Mouse (Mus musculus) limb, embryonic 12.5 days (tissue): ENCODE measurements around the gene Zbtb42. TPM values are rescaled to one million over a fixed set of nuclear protein-coding genes. Genes with fewer than 3 reads are reported as not detected.

ENCODE experiments used
- ATAC-seq: fragments of 200-750 bp; cut with Nextera tagmentation; 2 replicates; pipeline ENCODE4 v1.8.0; 2017; ENCODE audit warnings: low read depth, moderate TSS enrichment; ENCODE audit not compliant: insufficient number of reproducible peaks, insufficient read depth, low FRiP score, low TSS enrichment
- H3K27ac ChIP-seq: fragments of 300-500 bp; sonication (generic); 2 replicates; pipeline ENCODE4 v1.5.1; 2016; ENCODE audit warnings: mild to moderate bottlenecking, moderate library complexity
- H3K27me3 ChIP-seq: fragments of 300-500 bp; sonication (generic); 2 replicates; pipeline ENCODE4 v1.6.1; 2016; ENCODE audit warnings: mild to moderate bottlenecking, moderate library complexity
- H3K36me3 ChIP-seq: fragments of 300-500 bp; sonication (generic); 2 replicates; pipeline ENCODE4 v1.6.1; 2016; ENCODE audit warnings: mild to moderate bottlenecking, moderate library complexity
- H3K4me1 ChIP-seq: fragments of 300-500 bp; sonication (generic); replicated peaks from 2 replicates; pipeline ENCODE4 v1.6.1; 2016
- H3K4me2 ChIP-seq: fragments of 300-500 bp; sonication (generic); 2 replicates; pipeline ENCODE4 v1.6.1; 2016; ENCODE audit warnings: mild to moderate bottlenecking, moderate library complexity
- H3K4me3 ChIP-seq: fragments of 300-500 bp; sonication (generic); replicated peaks from 2 replicates; pipeline ENCODE4 v1.5.1; 2016; ENCODE audit warnings: mild to moderate bottlenecking
- H3K9ac ChIP-seq: fragments of 300-500 bp; sonication (generic); replicated peaks from 2 replicates; pipeline ENCODE4 v1.6.1; 2016; ENCODE audit warnings: mild to moderate bottlenecking, moderate library complexity
- H3K9me3 ChIP-seq: fragments of 300-500 bp; sonication (generic); 2 replicates; pipeline ENCODE4 v1.6.1; 2016; ENCODE audit warnings: mild to moderate bottlenecking, moderate library complexity
- WGBS: fragments of 180-500 bp; shearing (Covaris S2); methylation state at CpG from one replicate; pipeline ENCODE4 v1.1.7; 2016; 5-methylcytosine and 5-hydroxymethylcytosine counted together
- polyA plus RNA-seq: library from polyadenylated mRNA; unstranded; fragments of >200 nt; fragmentation: Nextera tagmentation; extraction: Ambion mirVana; gene quantifications from 2 replicates; pipeline ENCODE4 v1.2.1, GENCODE M21; 2016

Gene Zbtb42
- polyA plus RNA-seq, 1 experiment from 2014 or later, result 1.4 TPM

DNA sequence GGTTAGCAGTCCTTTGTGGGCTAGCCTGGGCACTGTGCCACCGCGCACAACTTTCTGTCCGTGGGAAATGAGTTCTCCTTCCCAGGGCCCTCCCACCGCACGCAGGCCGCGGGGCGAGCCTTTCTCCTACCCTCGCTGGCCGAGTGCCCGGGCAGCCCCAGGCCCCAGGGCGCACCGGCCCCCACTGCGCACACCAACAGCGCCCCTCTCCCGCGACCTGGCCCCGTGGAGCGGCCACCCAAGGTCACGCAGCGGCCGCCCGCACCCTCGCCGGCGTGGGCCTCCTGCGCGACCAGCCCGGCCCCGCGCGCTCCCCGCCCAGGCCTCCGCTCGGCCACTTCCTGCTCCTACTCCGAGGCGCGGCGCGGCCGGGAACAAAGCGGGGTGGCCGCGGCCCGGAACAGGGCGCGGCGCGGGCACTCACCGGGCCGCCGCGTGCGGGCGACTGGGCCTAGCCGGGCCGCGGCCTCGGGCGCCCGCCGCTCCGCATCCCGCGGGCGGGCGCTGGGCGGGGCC is 5.0 kb upstream of the Zbtb42 start:
- peak overlapping the region; percentile 98 for H3K9ac ChIP-seq
- H3K4me1 ChIP-seq, result peaks cover 46% of the 10 kb centered on the region
- H3K9me3 ChIP-seq, result no peaks in the 10 kb centered on the region
- no peak for ATAC-seq
- peaks cover 33% of the 10 kb centered on the region for H3K36me3 ChIP-seq
- peak overlapping the region; percentile 95 for H3K27ac ChIP-seq
- peaks cover 17% of the 10 kb centered on the region for H3K27me3 ChIP-seq
- peak overlapping the region; percentile 98 for H3K4me3 ChIP-seq
- peak overlapping the region; percentile 97 for H3K4me2 ChIP-seq
- under 1% methylated on average over 42 of the region's 68 CpGs for whole genome bisulfite sequencing

DNA sequence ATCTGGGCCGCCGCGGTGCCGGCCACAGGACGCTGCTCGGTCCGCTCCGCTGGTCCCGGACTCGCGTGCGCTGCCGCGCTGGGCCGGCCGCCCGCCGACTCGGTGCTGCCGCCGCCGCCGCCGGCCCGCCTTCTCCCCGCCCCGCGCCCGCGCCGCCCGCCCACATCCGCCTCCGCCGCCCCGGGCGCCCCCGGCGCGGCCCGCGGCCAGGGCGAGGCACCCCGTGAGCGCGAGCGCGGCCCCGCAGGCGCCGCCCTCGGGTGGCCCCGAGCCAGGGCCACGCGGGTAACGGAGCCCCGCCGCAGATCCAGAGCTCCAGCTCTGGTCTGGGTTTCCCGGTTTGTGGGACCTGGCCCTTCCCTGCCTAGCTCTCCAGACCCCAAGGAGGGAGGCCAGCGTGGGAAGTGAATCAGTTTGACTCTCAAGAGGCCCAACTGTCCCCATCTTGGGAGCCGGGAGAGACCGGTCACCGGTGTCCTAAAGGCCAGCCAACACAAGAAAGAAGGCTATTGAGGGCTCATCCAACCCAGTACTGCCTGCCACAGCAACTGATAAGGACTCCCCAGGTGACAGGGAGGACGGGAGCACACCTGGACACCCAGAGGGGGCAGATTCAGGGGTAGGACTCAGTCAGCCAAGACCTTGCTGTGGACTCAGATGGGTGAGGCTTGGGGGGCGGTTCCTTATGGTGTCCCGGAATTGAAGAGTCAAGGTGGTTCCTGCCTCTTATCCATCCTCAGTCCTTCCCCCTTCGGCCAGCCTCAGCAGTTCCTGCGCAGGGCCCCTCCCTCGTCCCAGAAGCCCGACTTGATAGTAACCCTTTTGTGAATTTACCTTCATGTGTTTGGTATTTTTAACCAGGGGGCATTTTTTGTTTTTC is 4.3 kb upstream of the Zbtb42 start, which contains the start of gene Akt1:
Akt1 (minus strand) TSS at position 753 of the 880 bp plus-strand sequence.
- Histone ChIP-seq H3K4me3 (peak within 1 kb of the TSS; percentile 98), H3K27me3 (peaks cover 24% of the 10 kb centered on the region), H3K4me2 (peak within 1 kb of the TSS; percentile 97), H3K9me3 (no peaks in the 10 kb centered on the region), H3K36me3 (peaks cover 26% of the 10 kb centered on the region), H3K27ac (peak within 1 kb of the TSS; percentile 95), H3K4me1 (peaks cover 49% of the 10 kb centered on the region), H3K9ac (peak within 1 kb of the TSS; percentile 98)
- under 1% methylated on average over 65 of the region's 70 CpGs for WGBS
- peak; percentile 8; the same call in 1 of the 2 replicates for ATAC-seq

DNA sequence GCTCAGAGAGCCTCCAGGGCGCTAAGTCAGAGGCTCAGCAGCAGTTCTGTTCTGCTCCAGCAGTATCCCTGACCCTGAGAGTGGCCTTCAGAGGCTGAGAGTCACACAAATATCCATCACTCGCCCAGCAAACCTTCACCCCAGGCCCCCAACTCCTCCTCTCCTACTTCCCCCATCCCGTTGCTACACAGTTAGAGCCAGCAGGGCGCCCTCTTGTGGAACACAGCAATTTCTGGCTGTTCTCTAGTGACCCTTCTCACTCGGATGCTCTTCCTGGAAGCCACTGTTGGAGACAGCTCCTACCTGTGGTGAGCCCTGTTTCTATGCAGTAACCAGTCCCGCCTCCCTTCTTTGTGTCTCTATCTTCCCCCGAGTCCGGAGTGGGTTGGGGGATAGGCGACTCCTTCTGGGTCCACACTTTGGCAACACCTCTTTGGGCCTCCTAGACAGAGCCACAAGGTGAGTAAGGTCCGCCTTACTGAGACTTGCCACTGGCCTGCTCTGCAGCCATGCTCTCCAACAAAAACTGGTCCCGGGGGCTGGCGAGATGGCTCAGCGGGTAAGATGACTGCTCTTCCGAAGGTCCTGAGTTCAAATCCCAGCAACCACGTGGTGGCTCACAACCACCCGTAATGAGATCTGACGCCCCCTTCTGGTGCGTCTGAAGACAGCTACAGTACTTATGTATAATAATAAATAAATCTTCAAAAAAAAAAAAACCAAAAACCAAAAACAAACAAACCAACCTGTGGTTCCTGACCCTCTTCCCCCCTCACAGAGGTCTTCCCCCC is 3.2 kb upstream of the Zbtb42 start:
- Histone ChIP-seq H3K9me3 (no peaks in the 10 kb centered on the region), H3K27me3 (peaks cover 35% of the 10 kb centered on the region), H3K27ac (peak overlapping the region; percentile 95), H3K4me2 (peak overlapping the region; percentile 97), H3K4me1 (peaks cover 56% of the 10 kb centered on the region), H3K36me3 (peaks cover 15% of the 10 kb centered on the region), H3K4me3 (peak overlapping the region; percentile 98), H3K9ac (peak overlapping the region; percentile 98)
- peak; percentile 15; the same call in 1 of the 2 replicates for ATAC-seq
- WGBS, result 14% methylated on average over 18 of the region's 18 CpGs

DNA sequence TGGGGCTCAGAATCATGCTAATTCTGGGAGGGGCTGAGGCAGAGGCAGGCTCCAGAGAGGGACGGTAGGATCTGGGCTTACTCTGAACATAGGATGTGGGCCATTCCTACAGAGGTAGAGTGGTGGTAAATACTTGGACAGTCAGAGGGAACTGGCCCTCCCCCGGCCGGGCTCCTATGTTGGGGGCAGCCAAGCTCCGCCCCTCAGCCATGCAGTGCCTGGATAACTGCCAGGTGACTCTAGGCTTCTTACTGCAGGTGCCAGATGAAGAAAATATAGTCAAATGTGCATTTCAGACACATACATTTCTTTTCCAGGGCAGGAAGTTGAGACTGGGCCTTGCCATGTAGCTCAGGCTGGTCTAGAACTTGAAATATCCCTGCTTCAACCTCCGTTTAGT is 1.6 kb upstream of the Zbtb42 start:
- peaks cover 40% of the 10 kb centered on the region for H3K4me1 ChIP-seq
- no peaks in the 10 kb centered on the region for H3K36me3 ChIP-seq
- no peak overlapping the region for H3K4me2 ChIP-seq
- WGBS, result 62% methylated on average over 5 of the region's 5 CpGs
- no peaks in the 10 kb centered on the region for H3K9me3 ChIP-seq
- H3K27ac ChIP-seq, result no peak overlapping the region
- H3K9ac ChIP-seq, result no peak overlapping the region
- H3K27me3 ChIP-seq, result peaks cover 51% of the 10 kb centered on the region
- H3K4me3 ChIP-seq, result no peak overlapping the region
- no peak for ATAC-seq

DNA sequence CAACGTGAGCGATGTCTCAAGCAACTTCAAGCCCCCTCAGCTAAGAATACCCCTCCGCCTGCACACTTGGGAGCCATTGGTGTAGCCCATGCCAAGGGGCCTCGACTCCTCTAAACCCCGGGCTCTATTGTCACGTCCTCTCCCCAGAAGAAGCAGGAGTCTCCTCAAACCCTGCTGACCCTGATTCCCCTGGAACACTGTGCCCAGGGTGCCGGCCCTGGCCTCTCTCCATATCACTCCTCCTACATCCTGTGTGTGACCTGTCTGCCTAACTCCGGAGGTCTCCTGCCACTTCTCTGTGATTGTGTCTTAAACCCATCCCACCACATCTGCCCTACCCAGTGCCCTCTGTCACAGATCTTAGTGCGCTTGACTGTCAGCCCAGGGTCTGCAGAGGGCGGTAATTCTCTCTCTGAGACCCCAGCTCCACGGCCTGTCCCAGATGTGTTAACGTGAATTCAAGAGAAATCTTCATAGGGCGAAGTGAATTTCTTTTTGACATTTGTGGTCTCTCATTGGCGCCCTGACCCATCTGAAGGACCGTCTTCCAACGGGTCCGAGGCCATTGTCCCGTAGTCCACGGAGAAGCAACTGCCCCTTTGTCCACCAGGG is 579 bp upstream of the Zbtb42 start:
- no peak for ATAC-seq
- Histone ChIP-seq H3K27me3 (peaks cover 60% of the 10 kb centered on the region), H3K36me3 (no peaks in the 10 kb centered on the region), H3K9ac (peak overlapping the region; percentile 69), H3K27ac (no peak overlapping the region), H3K4me3 (peak overlapping the region; percentile 74), H3K4me2 (peak overlapping the region; percentile 92), H3K4me1 (peaks cover 30% of the 10 kb centered on the region), H3K9me3 (no peaks in the 10 kb centered on the region)
- 23% methylated on average over 19 of the region's 19 CpGs for WGBS

DNA sequence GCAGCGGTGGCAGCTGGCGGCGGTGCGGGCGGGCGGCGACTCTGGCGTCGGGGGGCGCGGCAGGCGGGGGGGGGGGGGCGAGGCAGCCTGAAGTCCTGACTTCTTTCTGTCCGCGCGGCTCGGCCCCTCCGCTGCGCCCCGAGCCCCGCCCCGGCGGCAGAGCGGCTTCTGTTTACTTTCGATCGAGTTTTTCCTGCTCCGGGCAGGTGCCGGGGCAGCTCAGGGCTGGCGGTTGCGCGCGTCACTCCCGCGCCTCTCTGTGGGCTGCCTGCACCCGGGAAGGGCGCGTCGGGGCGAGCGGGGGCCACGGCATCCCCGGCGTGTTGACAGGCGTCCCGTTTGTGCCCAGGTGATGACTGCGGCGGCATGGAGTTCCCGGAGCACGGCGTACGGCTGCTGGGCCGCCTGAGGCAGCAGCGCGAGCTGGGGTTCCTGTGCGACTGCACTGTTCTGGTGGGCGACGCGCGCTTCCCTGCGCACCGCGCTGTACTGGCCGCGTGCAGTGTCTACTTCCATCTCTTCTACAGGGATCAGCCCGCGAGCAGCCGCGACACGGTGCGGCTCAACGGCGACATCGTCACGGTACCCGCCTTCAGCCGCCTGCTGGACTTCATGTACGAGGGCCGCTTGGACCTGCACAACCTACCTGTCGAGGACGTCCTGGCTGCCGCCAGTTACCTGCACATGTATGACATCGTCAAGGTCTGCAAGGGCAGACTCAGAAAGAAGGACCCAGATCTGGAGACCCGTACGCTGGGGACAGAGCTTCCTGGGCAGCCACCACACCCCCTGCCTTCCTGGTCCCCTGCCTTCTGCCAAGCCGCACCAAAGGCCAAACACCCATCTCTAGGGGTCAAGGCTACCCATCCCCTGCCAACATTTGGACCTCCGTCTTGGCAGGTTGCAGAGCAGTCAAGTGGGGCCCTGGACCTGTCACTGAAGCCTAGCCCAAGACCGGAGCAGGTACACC is 684 bp downstream of the Zbtb42 start:
- WGBS, result 3% methylated on average over 62 of the region's 87 CpGs
- peaks cover 28% of the 10 kb centered on the region for H3K4me1 ChIP-seq
- peak overlapping the region; percentile 92 for H3K4me2 ChIP-seq
- H3K4me3 ChIP-seq, result peak overlapping the region; percentile 74
- 0 out of 2 replicates have a peak overlapping the region, but pooled peaks have one; percentile 29 for H3K27ac ChIP-seq
- H3K9me3 ChIP-seq, result no peaks in the 10 kb centered on the region
- H3K36me3 ChIP-seq, result no peaks in the 10 kb centered on the region
- ATAC-seq, result no peak
- peak overlapping the region; percentile 69 for H3K9ac ChIP-seq
- H3K27me3 ChIP-seq, result peaks cover 65% of the 10 kb centered on the region

DNA sequence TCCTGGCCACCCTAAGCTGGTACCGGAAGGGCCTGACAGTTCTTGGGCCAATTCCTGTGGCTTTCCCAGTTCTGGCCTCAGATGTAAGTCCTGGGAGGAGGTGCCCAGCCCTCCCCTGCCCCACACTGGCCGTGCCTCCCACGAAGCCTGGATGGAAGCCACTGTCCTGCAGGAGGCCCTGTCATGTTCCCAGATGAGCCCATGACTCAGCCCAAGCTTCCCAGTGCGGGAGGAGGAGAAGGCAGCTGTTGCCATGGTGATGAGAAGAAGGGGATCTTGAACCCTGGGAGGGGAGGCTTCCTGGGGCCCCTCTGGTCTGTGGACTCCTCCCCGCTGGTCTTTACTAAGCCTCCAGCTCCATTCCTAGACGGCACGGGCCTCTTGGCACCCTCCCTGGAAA is 4.7 kb downstream of the Zbtb42 start:
- H3K4me1 ChIP-seq, result peaks cover 10% of the 10 kb centered on the region
- H3K4me3 ChIP-seq, result no peak overlapping the region
- no peaks in the 10 kb centered on the region for H3K9me3 ChIP-seq
- WGBS, result 67% methylated on average over 7 of the region's 7 CpGs
- no peaks in the 10 kb centered on the region for H3K36me3 ChIP-seq
- no peak for ATAC-seq
- H3K4me2 ChIP-seq, result no peak overlapping the region
- H3K27ac ChIP-seq, result no peak overlapping the region
- no peak overlapping the region for H3K9ac ChIP-seq
- H3K27me3 ChIP-seq, result peaks cover 52% of the 10 kb centered on the region

DNA sequence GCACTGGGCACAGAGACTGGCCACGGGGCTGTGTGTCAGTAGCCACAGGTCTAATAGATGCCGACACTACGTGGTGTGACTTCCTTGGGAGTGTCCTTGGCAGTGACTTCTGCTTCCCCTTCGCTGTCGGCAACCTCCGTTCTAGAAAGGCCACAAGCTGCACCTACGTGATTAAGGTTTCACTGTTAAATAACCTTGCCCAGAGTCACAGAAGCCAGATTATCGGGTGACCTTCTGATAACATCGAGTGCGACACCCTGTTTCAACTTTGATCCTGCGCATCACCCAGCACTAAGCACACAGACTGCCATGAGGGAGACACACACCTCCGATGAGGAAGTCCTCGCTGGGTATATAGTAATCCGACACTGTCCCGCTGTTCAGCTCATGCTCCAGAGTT is 9.8 kb downstream of the Zbtb42 start:
- WGBS, result 74% methylated on average over 15 of the region's 15 CpGs
- ATAC-seq, result no peak
- H3K27me3 ChIP-seq, result peaks cover 3% of the 10 kb centered on the region; the same call in 1 of the 2 replicates
- H3K4me2 ChIP-seq, result no peak overlapping the region
- H3K36me3 ChIP-seq, result peaks cover 5% of the 10 kb centered on the region; the same call in 1 of the 2 replicates
- H3K4me1 ChIP-seq, result peaks cover 7% of the 10 kb centered on the region; the same call in 1 of the 2 replicates
- H3K4me3 ChIP-seq, result no peak overlapping the region
- H3K9me3 ChIP-seq, result no peaks in the 10 kb centered on the region
- H3K9ac ChIP-seq, result no peak overlapping the region
- no peak overlapping the region for H3K27ac ChIP-seq

DNA sequence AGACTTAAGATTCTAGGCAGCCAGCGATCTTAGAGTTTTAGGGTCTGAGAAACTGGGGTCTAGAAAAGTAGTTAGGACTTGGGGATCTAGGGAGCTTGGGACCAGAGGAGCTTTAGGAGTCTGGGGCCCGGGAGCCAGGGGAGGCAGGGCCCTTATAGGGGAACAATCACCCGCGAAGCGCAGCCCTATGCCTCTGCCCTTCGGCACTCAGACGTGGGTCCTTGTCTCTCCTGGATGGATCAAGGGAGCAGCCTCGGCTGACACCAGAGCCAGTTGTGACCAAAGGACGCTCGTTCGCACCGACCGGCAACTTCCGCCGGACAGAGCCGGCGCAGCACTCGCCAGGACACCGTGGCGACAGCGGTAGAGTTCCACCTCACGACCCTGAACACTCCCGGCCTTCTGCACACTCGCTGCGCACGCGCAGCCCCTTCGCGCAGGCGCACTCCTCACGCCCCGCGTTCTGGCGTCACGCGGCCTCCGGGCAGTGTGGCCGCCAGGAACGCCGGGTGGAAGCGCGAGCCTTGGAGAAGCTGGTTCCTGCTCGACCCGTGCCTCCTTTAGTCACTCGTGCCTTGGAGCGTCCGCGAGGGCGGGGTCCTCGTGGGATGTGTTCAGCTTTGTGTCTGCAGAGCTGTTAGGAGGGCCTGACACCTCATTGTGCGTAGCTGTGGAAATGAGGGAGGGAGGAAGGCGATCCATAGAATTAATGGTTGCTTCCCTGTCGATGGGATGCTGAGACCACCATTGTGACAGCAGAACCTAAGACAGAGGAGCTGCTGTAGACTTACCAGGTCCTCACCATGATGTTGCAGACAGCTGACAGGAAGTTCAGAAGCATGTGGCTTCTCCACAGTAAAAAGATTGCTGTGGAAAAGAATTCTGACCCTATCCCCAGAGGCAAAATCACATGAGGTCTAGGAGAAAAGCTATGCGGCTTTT is 14.8 kb downstream of the Zbtb42 start:
- WGBS, result 3% methylated on average over 54 of the region's 54 CpGs
- H3K9ac ChIP-seq, result peak overlapping the region; percentile 86

More for the DNA sequence above, 14.8 kb downstream of the Zbtb42 start:
- Histone ChIP-seq H3K4me1 (peaks cover 13% of the 10 kb centered on the region), H3K36me3 (peaks cover 5% of the 10 kb centered on the region; the same call in 1 of the 2 replicates), H3K4me3 (peak overlapping the region; percentile 71), H3K27ac (peak overlapping the region; percentile 79), H3K9me3 (no peaks in the 10 kb centered on the region), H3K4me2 (peak overlapping the region; percentile 73), H3K27me3 (peaks cover 5% of the 10 kb centered on the region; the same call in 1 of the 2 replicates)
- ATAC-seq, result peak; percentile 87
